Mouse (Mus musculus) cerebellum, adult 9-10 months (tissue): ENCODE measurements around the gene Slc25a35.
"Not testable (repeated sequence)": the region's sequence is repeated elsewhere in the genome, so short reads cannot be mapped to it uniquely, and the experiment has no call there.

Experiments
- DNase-seq: peaks from one replicate; pipeline ENCODE4 v3.0.0; 2022

Slc25a35 gene

DNA sequence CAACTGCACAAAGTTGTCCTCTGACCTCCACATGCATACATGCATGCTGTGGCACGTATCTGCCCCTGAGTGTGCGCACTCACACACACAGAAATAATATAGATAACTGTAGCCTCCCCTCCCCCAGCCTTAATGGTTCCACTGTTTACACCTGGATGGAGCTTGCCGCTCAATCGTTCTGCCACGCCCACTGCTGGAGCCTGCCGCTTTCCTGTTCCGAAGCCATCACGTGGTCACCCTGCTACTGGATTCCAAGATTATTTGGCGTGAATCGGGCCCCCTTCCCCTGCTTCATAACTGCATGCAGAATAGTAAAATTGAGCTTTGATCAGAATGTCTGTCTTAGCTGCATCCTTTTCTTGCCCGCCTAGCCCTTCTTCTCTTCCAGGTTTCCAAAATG lies 5.8 kb upstream of the Slc25a35 start:
- not testable (repeated sequence) for DNase-seq

DNA sequence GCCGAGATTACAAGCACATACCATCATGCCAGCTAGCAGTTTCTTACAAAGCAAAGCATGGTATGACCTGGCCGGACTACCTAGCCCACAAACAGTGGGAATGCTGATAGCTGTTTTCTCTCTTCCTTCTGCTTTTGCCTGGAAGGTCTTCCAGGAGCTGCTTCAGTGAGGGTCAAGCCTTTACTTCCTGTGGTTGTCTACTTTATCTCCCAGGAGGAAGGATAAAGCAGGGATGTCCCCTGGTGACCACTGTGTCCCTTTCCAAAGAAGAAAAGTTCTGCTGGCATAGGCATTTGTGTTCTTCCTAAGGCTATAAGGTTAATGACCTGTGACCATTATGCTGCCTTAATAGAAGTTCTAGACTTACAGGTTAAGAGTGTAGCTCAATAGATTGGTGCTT lies 4.5 kb upstream of the Slc25a35 start:
- DNase-seq = no peak

DNA sequence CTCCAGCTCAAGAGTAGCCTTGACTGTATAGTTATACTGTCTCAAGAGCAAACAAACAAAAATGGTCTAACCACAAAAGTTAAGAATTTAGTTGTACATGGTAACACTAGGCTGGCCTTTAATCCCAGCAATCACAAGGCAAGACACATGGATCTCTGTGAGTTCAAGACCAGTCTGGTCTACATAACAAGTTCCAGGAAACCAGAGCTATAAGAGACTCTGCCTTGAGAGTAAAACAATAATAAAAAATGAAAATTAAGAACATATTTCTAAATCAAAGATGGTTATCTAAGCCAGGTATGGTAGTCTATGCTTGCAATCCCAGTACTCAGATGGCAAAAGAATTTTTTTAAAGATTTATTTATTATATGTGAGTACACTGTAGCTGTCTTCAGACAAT lies 2.9 kb upstream of the Slc25a35 start:
- DNase-seq = no peak

DNA sequence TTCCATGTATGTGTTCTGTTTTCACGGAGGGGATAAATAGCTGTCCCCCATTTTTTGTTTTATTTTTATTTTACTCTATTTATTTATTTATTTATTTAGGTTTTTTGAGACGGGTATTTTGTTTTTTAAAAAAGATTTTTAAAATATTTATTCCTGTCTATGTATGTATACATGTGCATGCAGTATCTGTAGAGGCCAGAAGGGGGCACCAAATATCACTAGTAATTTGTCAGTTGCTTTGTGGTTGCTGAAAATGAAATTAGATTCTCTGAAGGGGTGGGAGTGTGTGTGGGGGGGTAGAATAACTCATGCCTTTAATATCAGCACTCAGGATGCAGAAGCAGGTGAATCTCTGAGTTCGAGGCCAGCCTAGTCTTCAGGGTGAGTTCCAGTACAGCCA lies 2.1 kb upstream of the Slc25a35 start:
- DNase-seq = peak; percentile 82

DNA sequence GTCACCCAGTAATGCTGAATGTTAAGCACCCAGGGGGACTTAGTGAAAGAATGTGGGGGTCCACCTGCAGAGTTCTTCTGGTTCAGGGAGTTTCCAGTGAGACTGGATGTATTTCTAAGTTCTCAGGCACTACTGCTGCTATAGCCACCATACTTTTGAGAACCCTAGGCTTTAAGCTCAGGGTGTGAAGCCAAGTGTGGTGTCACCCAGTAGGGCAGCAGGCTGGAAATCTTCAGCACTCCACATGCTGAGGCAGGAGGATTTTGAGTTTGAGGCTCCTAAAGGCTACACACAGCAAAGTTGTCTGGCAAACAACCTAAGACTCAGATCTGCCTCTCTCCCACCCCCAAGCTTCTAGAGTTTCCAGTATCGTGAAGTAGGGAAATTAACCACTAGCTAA lies 1.4 kb upstream of the Slc25a35 start:
- no peak for DNase-seq

DNA sequence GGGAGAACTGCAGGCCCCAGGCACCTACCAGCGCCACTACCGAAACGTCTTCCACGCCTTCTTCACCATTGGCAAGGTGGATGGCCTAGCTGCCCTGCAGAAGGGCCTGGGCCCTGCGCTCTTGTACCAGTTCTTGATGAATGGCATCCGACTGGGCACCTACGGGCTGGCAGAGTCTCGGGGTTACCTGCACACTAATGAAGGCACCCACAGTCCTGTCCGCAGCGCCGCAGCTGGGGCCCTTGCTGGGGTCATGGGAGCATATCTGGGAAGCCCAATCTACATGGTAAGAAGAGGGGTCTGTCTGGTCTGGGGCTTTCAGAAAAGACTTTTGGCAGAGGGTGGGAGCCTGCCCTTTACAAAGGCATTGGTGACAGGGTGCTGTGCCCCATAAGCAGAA lies 821 bp downstream of the Slc25a35 start:
- no peak for DNase-seq

DNA sequence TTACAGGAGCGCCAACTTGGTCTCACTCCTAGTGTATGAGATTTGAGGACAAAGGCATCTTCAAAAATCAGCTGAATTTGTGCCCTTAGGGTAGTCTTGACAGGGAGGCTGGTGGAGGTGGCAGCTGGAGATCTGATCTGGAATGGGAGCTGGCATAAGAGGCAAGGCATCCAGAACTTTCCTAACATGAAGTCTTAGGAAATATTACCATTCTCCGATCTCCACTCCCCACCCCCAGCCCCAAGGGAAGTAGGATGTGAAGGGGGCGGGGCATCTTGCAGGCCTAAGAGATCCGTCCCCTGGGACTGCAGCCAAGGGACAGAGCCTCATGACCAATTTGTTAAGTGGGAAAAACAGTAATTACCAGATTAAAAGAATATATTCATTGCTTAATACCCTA lies 2.3 kb downstream of the Slc25a35 start:
- no peak for DNase-seq

DNA sequence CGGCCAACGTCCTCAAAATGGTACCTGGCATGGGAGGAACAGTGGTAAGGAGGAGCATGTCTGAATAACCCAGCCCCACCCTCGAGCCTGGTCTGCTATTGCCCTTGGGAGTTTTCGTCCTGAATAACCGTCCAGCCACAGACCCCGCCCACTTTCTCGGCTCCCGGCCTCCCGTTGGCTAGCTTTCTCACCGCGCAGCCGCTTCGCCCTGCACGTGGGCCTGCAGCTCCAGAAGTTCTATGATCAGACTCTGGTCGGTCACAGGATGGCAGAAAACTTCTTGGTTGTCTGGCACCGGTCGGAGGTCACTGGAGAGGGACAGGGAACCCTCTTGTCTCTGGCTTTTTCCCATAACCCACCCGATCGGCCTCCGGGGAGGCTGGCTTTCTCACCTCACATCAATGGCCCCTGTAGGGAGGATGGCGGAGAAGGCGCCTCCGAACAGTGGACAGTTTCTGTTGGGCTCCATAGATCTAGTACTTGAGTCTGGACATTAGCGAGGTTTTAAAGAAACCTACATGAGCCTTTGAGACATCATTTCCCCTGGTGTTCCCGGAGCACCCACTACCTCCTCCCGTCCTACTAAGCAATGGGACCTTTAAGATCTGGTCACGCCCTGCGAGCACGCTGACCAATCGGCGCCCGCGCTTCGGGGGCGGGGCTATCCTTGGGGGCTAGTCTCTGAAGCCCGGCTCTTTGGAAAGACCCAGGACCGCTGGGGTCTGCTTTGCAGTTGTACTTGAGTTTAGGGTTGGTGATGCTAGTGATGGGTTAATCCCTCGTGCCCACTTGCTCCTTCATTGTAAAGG lies 5.5 kb downstream of the Slc25a35 start:
- peak; percentile 88 for DNase-seq

DNA sequence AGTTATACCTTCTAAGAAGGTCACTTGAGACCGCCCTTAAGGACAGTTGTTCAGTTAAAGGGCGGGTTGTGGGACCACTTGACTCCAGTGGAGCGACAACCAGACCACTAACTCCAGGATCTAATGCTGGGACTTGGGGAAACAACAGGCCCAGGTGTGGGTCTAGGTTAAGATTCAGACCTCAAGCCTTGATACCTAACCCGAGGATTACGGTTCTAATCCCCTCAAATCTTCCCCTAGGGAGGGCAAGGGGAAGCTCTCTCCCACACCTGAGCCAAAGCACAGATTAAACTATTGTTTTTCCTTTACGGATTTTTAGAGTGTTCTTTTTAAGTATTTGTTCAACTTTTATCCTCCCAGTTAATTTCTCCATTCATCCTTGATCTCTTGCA lies 6.1 kb downstream of the Slc25a35 start:
- no peak for DNase-seq

DNA sequence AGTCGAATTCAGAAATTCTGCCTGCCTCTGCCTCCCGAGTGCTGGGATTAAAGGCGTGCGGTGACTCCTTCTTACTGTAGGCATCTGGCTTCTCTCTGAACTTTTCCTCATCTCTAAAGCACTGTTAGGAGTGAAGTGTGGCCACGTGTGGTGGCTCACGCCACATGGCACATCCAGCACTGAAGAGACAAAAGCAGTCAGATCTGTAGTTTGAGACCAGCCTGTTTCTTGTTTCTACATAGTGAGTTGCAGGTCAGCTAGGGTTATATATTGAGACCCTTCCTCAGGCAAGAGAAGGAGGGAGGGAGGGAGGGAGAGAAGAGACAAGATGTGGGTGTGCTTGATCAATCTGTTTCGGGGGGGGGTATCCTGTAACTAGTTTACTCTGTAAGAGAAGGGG lies 7.2 kb downstream of the Slc25a35 start, which contains the start of gene Rangrf:
Rangrf (minus strand) TSS at position 101 of the 400 bp plus-strand sequence.
- DNase-seq = no peak

DNA sequence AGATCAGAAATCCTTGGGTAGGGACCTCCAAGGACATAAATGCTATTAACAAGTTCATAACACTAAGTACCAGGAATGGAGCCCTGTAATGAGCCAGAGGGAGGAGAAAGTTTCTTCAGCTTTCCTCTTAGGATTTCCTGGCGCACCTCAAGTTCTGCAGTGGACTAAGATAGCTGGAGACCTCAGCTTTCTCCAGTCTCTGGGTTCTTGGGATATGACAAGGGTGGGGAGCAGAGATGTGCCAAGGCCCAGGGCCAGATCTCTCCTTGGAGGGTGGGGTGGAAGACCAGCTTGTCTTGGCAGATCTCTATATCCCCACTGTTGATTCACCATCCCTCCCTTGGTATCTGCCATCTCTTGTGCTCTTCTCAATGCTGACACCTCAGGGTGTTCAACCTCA lies 7.7 kb downstream of the Slc25a35 start:
- DNase-seq = no peak

DNA sequence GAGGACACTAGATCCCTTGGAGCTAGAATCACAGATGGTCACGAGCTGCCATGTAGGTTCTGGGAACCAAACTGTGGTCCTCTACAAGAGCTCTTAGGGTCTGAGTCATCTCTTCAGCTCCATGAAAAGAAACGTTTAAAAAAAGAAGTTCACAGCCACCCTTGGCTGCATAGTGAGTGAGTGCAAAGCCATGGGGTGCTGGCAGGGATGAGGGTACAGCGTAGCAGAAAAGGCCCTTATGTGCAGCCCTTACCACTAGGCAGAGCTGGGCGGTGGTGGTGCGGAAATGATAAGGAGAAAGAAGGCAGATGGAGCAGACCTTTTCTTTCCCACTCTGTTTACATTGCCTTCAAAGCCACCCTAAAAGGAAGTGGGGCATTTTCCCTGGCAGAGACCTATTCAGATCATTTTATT lies 11.4 kb downstream of the Slc25a35 start:
- DNase-seq = no peak

DNA sequence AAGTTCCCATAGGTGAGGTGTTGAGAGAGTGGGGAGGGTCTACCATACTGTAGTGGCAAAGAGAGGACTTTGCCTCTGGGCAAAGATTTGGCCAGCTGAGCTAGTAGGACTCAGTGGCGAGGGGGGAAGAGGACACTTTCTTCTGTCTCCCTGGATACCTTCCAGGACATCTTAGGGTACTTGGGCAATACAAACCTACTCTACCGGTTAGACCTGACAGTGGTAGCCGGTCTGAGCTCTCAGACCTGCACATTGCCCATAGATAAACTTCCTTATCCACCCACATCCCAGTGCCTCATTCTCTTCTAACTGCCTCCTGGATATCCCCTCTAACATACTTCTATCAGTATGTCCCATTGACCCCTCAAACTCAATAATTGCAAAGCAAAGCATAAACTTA lies 13.0 kb downstream of the Slc25a35 start:
- no peak for DNase-seq

DNA sequence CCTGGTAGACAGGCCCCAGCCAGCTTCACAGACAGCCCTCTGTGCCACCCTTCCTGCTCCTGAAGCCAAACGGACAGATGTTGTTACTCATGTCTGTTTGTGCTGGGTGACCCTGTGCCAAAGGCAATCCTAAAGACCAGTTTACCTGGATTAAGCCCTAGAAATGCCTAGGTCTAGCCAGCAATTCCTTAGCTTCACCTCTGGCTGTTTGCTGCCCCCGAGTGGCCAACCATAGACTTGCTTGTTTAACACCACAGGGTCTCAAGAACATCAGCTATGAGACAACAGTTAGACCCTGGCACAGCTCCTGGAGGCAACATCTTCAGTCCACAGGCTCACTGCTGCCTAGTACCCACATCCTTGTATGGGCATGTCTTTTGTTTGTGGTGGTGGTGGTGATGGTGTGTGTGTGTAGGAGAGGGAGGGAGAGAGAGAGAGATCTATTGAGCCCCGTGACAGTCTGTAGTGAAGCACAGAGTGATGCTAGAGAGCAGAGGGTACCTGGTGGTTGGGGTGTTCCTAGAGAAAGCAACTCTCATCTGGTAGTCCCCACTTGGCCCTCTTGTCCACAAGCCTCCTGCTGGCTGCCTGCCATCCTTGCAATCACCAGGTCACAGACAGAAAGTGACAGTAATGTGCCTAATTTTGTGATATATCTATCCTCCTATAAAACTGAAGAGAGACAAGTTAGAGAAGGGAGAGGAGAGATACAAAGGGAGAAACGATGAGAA lies 14.9 kb downstream of the Slc25a35 start:
- DNase-seq = peak; percentile 76

DNA sequence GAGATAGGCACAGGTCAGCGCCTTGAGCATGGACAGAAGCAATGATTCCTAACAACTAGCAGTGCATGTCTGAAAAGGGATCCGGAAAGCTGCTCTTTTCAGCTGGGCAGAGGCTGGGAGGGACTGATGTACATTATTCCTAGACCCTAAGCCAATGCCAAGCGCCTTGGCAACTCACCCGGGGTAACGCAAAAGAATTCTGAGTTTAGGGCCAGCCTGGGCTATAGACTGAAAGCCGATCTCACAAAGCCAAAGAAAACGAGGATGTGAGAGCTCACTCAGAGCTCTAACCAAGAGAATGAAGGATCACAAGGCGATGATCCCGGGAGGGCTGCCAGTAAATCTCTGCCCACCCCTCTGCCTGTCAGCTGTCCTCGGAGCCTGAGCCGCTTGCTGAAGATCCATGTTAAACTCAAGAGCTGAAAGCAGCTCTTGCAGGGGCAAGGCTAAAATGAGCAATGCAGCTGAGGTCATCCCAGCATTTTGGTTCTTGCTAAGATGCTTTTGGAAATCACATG lies 19.5 kb downstream of the Slc25a35 start:
- no peak for DNase-seq

DNA sequence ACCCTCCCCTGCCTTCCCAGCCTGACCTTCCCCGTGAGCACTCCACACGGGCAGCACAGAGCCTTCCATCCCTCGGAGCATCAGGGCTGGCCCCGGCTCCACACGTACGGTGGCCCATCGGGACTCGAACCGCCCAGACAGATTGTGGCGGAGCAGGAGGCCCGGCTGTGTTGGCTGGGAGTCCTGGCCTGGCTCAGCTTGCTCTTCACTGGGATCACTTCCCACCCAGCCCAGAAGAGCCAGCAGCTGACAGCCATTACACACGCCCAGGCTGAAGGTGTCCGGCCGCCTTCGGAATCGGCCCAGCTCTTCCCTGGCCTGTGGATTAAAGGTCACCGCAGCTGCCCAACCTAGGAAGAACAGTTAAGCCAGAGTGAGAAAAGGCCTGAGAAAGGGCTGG lies 20.4 kb downstream of the Slc25a35 start:
- peak; percentile 78 for DNase-seq

DNA sequence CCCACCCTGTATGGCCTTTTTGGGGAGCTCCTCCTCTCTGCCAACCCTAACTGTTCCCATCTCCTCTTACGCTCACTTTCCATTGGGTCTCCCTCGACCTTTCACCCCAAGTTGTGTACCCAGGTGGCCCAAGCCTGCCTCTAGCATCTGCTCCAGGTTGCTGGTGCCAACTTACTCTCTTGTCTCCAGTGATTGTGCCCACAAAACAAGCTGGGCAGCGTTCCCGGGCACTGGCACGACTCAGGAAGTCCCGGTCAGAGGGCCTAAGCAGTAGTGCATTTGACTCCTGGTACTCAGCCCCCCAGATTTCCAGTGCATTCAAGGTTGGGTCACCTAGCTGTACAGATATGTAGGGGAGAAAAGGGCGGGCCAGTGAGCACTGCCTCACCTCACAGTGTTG lies 25.2 kb downstream of the Slc25a35 start:
- peak; percentile 77 for DNase-seq

DNA sequence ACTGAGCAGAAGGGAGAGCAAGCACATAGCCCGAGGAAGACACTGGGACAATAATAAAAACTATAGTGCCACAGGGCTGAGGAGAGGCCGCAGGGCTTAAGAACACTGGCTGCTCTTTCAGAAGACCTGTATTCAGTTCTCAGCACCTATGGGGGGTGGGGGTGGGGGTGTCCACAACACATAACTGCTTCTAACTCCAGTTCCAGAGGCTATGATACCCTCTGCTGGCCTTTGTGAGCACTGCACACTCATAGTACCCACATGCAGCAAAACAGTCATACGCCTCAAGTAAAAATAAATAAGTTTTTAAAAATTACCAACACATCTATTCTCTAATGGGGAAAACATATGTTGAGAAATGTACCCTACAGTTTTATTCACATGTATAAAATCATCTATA lies 26.4 kb downstream of the Slc25a35 start:
- no peak for DNase-seq

DNA sequence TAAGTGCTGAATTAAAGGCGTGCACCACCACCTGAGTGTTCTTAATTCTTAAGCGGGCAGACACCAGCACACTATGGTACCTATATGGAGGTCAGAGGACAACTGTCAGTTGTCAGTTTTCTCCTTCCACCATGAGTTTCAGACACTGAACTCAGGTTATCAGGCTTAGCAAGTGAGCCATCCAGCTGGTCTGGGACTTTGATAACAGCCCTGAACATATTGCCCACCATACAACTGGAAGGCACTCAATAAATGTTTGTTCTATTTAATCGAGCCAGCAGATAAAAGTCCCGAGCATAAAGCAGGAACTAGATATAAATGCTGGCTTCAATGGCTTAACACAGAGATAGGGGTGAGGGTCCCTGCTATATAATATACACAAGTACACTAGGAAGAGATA lies 29.1 kb downstream of the Slc25a35 start:
- DNase-seq = no peak

DNA sequence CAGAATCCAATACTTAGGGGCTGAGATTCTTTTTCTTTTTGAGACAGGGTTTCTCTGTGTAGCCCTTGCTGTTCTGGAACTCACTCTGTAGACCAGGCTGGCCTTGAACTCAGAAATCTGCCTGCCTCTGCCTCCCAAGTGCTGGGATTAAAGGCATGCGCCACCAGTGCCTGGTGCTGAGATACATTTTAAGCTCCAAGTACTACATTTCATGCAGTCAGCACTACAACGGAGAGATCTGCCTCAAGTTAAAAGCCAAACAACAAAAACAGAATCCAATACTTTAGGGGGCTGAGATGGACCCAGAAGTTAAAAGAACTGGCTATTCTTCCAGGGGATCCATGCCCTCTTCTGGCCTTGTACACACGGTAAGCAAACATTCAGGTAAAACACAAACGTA lies 34.9 kb downstream of the Slc25a35 start:
- DNase-seq = not testable (repeated sequence)

DNA sequence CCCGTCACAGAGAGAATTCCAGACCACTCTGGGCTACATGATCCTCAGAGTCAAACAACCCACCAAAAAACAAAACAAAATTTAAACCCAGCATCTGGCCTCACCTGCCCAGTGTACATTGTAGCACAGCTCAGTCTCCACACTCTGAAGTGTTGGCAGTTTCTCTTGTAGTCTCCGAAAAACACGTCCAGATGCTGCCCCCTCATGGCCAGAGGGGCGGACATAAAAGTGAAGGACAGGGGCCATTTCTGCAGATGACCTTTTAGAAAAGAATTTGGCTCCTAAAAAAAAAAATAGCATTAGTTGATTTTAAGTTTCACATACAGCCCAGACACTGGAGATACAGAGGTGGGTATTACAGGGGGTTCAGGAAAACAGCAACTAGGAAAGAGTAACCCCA lies 35.7 kb downstream of the Slc25a35 start:
- no peak for DNase-seq

DNA sequence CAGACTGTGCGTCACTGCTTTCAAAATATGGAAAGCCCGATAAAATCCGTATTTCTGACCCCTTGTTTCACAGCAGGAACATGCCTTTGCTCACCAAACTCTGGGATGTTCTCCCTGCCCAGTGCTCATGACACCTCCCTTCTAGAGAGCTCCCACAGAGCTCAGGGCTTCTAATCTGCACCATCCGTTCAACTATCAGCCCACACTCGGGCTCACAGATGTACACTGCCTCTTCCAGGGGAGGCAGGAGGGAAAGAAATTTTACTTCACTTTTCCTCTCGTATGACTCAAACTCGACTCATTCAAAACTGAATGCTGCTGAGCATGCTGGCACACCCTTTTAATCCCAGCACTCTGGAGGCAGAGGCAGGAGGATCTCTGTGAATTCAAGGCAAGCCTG lies 37.3 kb downstream of the Slc25a35 start:
- no peak for DNase-seq

DNA sequence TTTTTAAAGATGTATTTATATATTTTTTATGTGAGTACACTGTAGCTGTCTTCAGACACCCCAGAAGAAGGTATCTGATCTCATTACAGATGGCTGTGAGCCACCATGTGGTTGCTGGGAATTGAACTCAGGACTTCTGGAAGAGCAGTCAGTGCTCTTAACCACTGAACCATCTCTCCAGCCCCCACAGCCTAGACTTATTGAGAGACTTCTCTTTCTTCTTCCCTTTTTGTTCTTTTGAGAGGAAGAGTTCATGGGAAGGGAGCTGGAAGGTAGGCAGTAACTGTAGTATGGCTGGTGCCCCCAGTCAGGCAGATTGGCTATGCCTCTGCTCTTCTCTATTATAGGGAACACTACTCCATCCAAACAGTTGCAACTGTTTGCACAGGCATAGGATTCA lies 38.6 kb downstream of the Slc25a35 start:
- DNase-seq = not testable (repeated sequence)
